Mouse (Mus musculus) liver, postnatal 0 days (tissue): ENCODE results near the gene Tmem62.

Experiments
- CTCF ChIP-seq: sonication (generic); IDR thresholded peaks from 2 replicates; pipeline ENCODE4 v1.5.1; 2016; ENCODE audit warnings: antibody characterized with exemption, low read depth
- EP300 ChIP-seq: IDR thresholded peaks from 2 replicates; pipeline ENCODE4 v1.6.1; 2016; ENCODE audit warnings: antibody characterized with exemption, low read depth, mild to moderate bottlenecking

GRCm38 (mm10) chr2:120959363-120959762 lies 17.5 kb upstream of the Tmem62 start:
- no peak for TF ChIP-seq CTCF
- no peak for TF ChIP-seq EP300
